Mouse (Mus musculus) left cerebral cortex, adult 2 months (tissue): Measurements from ENCODE around the gene Wnt9b. TPM values are rescaled to one million over a fixed set of nuclear protein-coding genes. Genes with fewer than 3 reads are reported as not detected.
A peak's percentile ranks its signal among the peaks of the same experiment; 100 is the strongest.

Source experiments
- DNase-seq, 2 experiments: peaks; one replicate each; pipeline ENCODE4 v3.0.0; 2021 to 2022; ENCODE audit warnings: low spot score in 2 of 2, mixed read lengths in 1 of 2; ENCODE audit errors: extremely low spot score in 1 of 2
- H3K27ac ChIP-seq: fragments of 200-600 bp; 2 replicates; pipeline ENCODE4 v1.8.1; 2022
- H3K4me3 ChIP-seq: fragments of 200-600 bp; 2 replicates; pipeline ENCODE4 v1.8.1; 2022
- CTCF ChIP-seq: fragments of 200-600 bp; IDR thresholded peaks from 2 replicates; pipeline ENCODE4 v1.8.1; 2022; ENCODE audit warnings: antibody characterized with exemption, mild to moderate bottlenecking, moderate library complexity
- intact Hi-C: fragments of 180-260 bp; cut with DNase I; formaldehyde crosslinking; loops from one replicate; pipeline ENCODE4 v1.15.1; 2025
- total RNA-seq, 2 experiments: library from RNA; stranded (reverse); gene quantifications; 2 replicates each; pipeline ENCODE4 v1.2.3; 2021

Wnt9b gene
- total RNA-seq, 2 experiments from 2014 or later, result 0.23 to 0.34 TPM

- Histone ChIP-seq H3K27ac (no peak overlapping the region), H3K4me3 (no peak overlapping the region)
- intact Hi-C loops, result no loop called here
- no peak for DNase-seq
- TF ChIP-seq CTCF, result no peak
Measured at GRCm38 (mm10) chr11:103722040-103722481, 27.6 kb downstream of the Wnt9b start.

GRCm38 (mm10) chr11:103721468-103722039, 28.1 kb downstream of the Wnt9b start:
- no peak overlapping the region for H3K4me3 ChIP-seq

DNA sequence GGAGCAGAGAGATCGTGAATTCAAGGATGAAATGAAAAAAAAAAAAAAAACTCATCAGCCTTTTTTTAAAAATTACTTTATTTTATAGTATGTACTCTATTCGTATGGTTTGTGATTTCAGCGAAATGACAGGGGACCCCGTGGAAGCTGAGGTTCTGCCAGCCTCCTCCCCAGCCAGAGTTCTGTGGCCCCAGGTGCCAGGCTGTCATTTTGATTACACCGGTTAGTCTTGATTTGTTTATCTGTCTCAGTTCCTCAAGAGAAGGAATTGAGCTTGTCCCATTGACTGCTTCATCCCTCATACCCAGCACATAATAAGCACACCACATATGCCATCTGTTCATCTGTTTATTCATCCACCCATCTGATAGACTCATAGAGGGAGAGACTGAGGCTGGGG, 30.2 kb downstream of the Wnt9b start:
- DNase-seq, result no peak
- intact Hi-C loops, result no loop called here
- no peak for TF ChIP-seq CTCF
- Histone ChIP-seq H3K4me3 (no peak overlapping the region), H3K27ac (no peak overlapping the region)

More at GRCm38 (mm10) chr11:103721468-103722039, 28.1 kb downstream of the Wnt9b start:
- intact Hi-C loops, result no loop called here
- no peak overlapping the region for H3K27ac ChIP-seq
- DNase-seq, result no peak
- TF ChIP-seq CTCF, result peak; percentile 63

- TF ChIP-seq CTCF, result no peak
- intact Hi-C loops, result no loop called here
- H3K27ac ChIP-seq, result no peak overlapping the region
Measured at GRCm38 (mm10) chr11:103716971-103717370, 32.6 kb downstream of the Wnt9b start.

DNA sequence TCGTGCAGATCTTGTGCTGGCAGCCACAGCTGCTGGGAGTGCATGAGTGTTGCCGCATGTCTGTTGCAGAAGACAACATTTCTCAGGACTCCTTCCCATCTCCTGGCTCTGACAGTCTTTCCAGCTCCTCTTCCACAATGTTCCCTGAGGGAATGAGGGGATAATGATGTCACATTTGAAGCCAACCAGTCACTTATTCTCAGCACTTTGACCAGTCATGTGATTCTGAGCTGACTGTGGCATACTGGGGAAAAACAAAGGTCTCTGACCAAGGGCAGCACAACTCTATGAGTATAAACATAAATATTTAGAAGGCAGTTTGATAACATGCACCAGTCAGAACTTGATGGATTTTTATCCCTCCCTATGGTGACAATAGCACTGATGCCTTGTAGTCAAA, 35.5 kb downstream of the Wnt9b start:
- H3K4me3 ChIP-seq, result no peak overlapping the region
- TF ChIP-seq CTCF, result no peak
- no peak overlapping the region for H3K27ac ChIP-seq
- intact Hi-C loops, result no loop called here
- DNase-seq, result no peak

More at GRCm38 (mm10) chr11:103716971-103717370, 32.6 kb downstream of the Wnt9b start:
- no peak for DNase-seq
- H3K4me3 ChIP-seq, result no peak overlapping the region

- TF ChIP-seq CTCF, result no peak
- intact Hi-C loops, result no loop called here
- H3K27ac ChIP-seq, result no peak overlapping the region
- no peak for DNase-seq
- no peak overlapping the region for H3K4me3 ChIP-seq
Measured at GRCm38 (mm10) chr11:103711851-103712587, 37.6 kb downstream of the Wnt9b start.

DNA sequence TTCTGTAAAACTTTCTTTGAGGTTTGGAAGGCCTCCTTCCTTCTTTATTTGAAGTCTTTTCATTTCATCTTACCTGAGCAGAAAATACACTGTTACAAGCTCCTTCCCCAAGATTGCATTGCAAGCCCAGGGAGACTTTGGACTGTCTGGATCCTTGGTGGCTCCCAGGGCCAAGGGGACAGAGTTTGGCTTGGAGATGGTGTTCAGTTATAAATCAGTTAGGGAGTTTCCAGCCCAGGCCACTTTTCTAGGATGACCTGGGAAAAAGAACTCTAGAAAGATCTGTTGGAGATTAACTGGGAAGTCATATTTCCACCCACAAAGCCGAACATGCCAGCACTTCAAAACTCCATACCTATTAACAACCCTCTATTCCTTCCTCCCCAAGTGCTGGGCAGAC, 39.6 kb downstream of the Wnt9b start:
- H3K4me3 ChIP-seq, result no peak overlapping the region
- no peak for DNase-seq
- H3K27ac ChIP-seq, result no peak overlapping the region
- intact Hi-C loops, result loop anchor here (5.0 kb wide), 1 partner anchor 42 kb away; no protein-coding TSS in a partner anchor
- no peak for TF ChIP-seq CTCF

- intact Hi-C loops, result loop anchor here (5.0 kb wide), 1 partner anchor 45 kb away; no protein-coding TSS in a partner anchor
- Histone ChIP-seq H3K27ac (no peak overlapping the region), H3K4me3 (no peak overlapping the region)
- DNase-seq, result no peak
- TF ChIP-seq CTCF, result no peak; the same call in 1 of the 2 replicates
Measured at GRCm38 (mm10) chr11:103707005-103707404, 42.6 kb downstream of the Wnt9b start.

DNA sequence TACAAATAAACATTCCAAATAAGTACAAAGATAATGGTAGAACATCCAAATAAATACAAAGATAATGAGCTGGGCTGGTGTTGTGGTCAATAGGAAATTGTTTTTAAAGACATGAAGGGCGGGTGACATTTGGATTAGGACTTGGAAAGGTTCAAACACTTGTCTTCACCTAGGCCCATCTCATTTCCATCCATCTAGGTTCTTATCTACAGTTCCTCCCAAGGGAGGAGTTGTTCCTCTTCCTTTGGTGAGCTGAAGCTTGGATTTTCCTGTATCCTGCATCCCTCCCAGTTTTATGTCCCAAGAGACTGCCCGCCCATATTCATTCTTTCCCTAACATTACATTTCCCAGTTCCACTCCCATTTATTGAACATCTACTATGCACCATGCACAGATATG, 51.4 kb downstream of the Wnt9b start:
- no peak for DNase-seq
- intact Hi-C loops, result no loop called here
- Histone ChIP-seq H3K4me3 (peak overlapping the region; percentile 93), H3K27ac (peak overlapping the region; percentile 100)
- no peak for TF ChIP-seq CTCF

GRCm38 (mm10) chr11:103697565-103698176, 52.0 kb downstream of the Wnt9b start, which contains the start of gene Gosr2:
Gene Gosr2 (minus strand): TSS chr11:103697898.
- Histone ChIP-seq H3K4me3 (peak within 1 kb of the TSS; percentile 93), H3K27ac (peak within 1 kb of the TSS; percentile 100)
- intact Hi-C loops, result no loop called here

DNA sequence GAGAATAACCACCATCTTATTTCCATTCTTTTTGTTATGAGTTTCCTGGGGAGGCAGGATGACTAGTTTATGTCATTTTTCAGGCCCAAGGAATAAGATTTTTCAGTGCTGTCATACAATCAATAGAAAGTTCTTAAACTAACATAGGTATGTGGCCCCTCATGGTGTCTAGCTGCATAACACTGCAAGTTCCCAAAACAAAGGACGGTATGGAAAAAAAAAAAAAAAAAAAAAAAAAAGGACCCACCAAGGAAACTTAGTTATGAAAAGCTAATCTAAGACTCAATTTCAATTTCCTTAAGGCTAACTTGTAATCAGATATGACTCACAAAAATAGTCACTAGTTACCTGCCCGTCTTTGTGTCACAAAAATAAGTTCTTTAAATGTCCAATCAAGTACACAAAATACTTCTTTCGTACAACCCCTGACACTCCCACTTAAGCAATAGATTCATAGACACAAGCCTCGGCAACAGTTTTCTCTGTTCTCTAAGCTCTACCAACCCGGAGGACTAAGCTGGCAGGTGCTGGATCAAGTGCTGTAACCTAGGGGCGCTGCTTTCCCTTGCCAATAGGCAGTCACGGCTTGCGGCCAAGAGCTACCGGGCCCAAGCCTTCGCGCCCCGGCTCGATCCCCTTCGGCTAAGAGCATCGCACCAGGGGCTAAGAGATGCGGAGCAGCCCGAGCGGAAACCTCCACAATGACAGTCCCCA, 52.6 kb downstream of the Wnt9b start:
- no peak for DNase-seq
- H3K27ac ChIP-seq, result peak overlapping the region; percentile 100
- intact Hi-C loops, result no loop called here
- H3K4me3 ChIP-seq, result peak overlapping the region; percentile 93
- no peak for TF ChIP-seq CTCF

More at GRCm38 (mm10) chr11:103697565-103698176, 52.0 kb downstream of the Wnt9b start, which contains the start of gene Gosr2:
- peak; percentile 86 to 88 for DNase-seq
- no peak; the same call in 1 of the 2 replicates for TF ChIP-seq CTCF
